Mouse (Mus musculus): ENCODE measurements around the gene Chrm5.
"Not testable (repeated sequence)": the region's sequence is repeated elsewhere in the genome, so short reads cannot be mapped to it uniquely, and the experiment has no call there.

The Chrm5 gene

DNA sequence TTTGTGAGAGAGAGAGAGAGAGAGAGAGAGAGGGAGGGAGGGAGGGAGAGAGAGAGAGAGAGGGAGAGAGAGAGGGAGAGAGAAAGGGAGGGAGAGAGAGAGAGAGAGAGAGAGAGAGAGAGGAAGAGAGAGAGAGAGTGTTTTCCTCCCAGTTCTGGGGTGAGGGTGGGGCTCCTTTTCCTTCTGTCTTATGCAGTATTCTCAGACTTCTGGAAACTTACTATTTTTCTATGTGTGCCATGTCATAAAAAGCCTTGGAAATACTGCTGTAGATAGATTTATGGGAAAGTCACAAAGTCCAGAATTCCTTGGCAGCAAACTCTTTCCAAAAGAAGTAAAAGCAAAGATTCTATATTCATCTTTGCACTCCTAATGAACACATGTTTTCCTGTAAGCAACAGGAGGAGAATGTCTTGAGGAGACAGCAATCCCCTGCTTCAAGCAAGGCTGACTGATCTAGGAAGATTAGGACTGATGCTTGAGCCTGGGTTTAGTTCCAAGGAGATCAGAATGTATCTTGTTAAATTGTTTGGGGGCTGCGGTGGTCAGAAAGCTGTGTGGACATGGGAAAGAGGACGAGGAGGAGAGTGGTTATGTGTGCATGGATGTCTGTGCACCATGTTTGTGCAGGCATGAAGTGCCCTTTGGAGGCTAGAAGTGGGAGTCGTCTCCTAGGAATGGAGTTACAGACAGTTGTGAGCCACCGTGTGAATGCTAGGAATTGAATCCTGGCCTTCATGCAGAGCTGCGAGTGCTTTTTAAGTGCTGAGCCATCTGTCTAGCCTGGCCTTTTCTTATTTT, 2.2 kb upstream of the Chrm5 start:
- in situ Hi-C loops (cut with MboI, MseI), result loop anchor here in 1 of 2 experiments (5.0 kb wide), 2 partner anchors 105 to 225 kb away; partner anchors contain the start of genes Katnbl1 and Nutm1

DNA sequence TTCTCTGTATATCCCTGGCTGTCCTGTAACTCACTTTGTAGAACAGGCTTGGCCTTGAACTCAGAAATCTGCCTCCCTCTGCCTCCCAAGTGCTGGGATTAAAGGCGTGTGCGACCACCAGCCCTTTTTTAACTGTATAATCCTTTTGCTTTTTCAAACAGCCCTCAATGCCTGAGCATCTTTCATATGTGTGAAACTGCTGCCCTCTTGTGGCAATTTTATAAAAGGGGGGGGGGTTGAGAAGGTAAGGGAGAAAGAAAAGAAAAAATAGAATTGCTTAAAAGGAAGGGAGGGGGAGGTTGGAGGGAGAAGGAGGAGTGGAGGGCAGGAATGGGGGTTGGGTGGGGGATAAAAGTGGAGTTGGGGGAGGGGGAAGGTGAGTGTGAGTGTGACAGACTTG, 995 bp upstream of the Chrm5 start:
- in situ Hi-C loops (cut with MboI, MseI), result loop anchor here in 1 of 2 experiments (5.0 kb wide), 2 partner anchors 104 to 224 kb away; partner anchors contain the start of genes Katnbl1 and Nutm1

DNA sequence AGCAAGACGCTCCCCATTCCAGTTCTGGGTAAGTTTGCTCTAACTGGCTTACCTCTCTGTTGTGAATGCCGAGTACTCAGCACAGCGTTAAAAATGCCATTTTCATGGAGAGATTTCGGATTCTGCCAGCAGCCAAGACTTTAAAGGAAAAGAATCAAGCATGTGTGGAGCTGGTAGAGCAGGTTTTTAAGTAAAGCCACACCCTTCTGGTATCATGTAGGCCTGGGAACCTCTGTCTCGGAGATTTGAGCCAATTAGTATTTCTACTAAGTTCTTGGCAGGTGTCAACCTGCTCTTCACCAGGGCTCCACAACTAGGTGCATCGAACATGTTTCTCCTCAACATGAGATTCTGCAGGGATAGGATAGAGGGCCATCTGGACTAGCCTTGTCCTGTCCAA, 4.0 kb downstream of the Chrm5 start:
- in situ Hi-C loops (cut with MboI, MseI), result no loop called here

DNA sequence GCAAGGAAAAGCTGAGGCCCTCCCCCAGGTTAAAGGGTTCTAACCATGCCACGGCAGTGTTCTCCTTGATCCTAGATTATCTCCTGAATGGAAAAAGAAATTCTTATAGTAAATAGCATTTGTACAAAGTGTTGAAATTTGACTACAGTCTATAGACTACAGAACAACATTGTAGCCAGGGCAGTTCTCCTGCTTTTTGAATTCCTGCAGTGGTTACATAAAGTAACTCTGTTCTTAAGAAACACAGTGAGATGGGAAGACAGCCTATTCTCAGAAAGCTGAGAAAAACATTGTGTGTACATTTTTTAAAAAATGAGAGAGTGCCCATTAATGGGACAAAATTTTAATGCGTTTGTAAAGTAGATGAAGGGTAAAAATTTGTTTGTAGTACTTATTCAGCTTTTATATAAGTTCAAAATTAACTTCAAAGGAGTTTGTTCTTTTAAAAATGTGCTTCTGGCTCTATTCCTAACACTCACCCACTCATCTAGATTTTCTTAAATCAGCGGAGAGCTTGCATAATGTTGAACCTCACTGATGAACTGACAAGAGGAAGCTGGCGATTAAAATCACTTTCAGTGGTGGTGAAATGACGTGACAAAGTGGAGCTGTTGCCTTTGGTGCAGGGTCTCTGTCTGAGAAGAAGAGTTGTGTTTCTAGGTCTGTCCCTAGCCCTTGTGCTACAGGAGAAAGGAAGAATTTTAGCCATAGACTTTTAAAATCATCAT, 5.4 kb downstream of the Chrm5 start:
- in situ Hi-C loops (cut with MboI, MseI), result loop anchor here in 1 of 2 experiments (25.0 kb wide), 1 partner anchor 213 kb away; the partner anchor contains the start of genes Gm21985, Nop10, Nutm1 and Slc12a6

DNA sequence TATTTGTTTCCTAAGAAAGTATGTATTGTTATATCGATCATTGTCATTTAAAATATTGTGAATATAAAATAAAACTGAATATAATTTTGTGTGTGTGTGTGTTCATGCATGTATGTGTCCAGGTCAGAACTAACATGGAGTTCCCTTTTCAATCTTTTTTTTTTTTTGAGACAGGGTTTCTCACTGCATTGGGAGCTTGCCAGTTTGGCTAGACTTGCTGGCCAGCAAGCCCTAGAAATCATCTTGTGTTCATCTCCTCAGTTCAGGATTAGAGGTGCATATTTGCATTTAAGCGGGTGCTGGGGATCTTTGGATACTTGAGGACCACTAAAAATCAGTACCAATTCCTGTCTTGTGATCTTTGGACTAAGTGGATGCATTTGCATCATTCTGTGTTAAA, 8.5 kb downstream of the Chrm5 start:
- in situ Hi-C loops (cut with MboI, MseI), result loop anchor here in 1 of 2 experiments (25.0 kb wide), 1 partner anchor 210 kb away; the partner anchor contains the start of genes Gm21985, Nop10, Nutm1 and Slc12a6

DNA sequence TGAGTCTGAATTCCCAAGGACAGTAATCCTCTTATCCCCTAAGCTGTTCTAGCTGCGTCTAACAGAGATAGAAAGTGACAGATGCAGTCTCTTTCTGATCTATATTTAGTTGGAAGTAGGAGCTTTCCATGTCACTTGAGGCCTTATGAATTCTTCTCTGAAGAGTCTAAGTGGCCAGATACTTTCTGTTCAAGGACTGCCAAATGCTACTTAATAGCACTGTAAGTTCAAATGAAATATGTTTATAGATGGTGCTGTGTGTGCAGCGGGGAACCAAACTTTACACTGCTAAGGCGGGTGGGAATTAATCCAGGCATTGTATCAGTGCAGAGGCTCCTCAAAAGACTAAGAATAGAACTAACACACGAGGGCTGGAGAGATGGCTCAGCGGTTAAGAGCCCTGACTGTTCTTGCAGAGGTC, 9.6 kb downstream of the Chrm5 start:
- in situ Hi-C loops (cut with MboI, MseI), result loop anchor here in 1 of 2 experiments (25.0 kb wide), 1 partner anchor 209 kb away; the partner anchor contains the start of genes Gm21985, Nop10, Nutm1 and Slc12a6

DNA sequence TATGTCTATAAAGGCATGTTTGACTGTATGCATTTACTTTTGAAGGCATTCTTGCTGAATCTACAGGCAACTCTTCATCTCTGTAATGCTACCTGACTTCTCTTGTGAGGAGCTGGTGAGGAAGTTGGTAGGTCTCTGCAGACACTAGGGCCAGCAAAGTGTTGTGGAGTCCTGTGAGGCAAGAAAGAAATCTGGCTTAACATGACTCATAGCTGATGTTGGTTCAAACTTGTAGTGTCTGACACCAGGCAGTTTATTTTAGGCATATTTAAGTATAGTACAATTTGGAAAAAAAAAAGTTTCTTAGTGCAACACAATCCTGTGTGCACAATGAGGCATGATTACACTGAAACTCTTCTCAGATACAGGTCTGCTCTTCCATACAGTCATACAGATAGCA, 11.0 kb downstream of the Chrm5 start:
- in situ Hi-C loops (cut with MboI, MseI), result loop anchor here in 1 of 2 experiments (10.0 to 25.0 kb wide), 2 partner anchors 207 to 265 kb away; partner anchors contain the start of genes Gm21985, Nop10, Nutm1 and Slc12a6

DNA sequence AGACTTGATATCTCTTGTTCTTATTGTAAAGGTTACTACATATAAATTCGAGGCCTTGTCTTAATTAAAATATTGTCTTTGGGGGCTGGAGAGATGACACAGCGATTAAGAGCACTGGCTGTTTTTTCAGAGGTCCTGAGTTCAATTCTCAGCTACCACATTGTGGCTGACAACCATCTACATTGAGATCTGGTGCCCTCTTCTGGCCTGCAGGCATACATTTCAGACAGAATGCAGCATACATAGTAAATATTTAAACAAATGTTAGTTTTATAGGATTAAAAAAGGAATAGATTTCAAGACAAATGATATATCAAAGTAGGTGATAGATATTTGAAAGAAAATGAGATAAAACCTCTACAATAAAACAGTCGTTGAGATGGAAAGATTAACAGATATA, 20.0 kb downstream of the Chrm5 start:
- in situ Hi-C loops (cut with MboI, MseI), result loop anchor here in 1 of 2 experiments (10.0 to 25.0 kb wide), 2 partner anchors 198 to 256 kb away; partner anchors contain the start of genes Gm21985, Nop10, Nutm1 and Slc12a6

DNA sequence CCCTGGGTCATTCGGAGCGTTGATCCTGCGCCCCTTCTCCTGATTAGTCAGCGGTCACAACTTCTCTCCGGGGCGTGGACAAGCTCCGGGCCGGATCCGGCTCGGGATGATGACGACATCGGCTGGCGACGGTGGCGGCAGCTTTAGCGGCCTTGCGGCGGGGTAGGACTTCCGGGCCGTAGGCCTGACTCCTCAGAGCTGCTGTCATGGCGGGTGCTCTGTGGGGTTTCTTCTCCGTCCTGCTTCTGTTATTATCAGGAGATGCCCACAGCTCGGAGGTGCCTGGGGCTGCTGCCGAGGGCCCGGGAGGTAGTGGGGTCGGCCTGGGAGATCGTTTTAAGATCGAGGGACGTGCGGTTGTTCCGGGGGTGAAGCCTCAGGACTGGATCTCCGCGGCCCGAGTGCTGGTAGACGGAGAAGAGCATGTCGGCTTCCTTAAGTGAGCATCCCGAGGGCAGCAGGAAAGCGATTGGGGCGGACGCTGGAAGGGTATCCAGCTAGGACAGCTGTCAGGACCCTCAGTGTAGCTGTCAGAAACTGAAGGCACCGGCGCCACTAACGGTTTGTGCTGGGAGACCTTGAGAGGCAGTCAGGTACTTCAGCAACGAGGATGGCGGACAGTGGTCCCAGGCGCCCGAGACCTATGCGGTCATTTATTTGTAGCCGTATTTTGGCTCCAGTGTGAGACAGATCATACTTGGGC, 25.6 kb downstream of the Chrm5 start, which contains the start of gene Emc7:
TSS of gene Emc7 (plus strand) at position 136 of the 703 bp plus-strand sequence.
- in situ Hi-C loops (cut with MboI, MseI), result loop anchor here (5.0 to 25.0 kb wide), 2 partner anchors 83 to 193 kb away; partner anchors contain the start of genes Gm21985 (in 1 of the 2), Nop10 (in 1 of the 2), Nutm1 (in 1 of the 2) and Slc12a6 (in 1 of the 2)

DNA sequence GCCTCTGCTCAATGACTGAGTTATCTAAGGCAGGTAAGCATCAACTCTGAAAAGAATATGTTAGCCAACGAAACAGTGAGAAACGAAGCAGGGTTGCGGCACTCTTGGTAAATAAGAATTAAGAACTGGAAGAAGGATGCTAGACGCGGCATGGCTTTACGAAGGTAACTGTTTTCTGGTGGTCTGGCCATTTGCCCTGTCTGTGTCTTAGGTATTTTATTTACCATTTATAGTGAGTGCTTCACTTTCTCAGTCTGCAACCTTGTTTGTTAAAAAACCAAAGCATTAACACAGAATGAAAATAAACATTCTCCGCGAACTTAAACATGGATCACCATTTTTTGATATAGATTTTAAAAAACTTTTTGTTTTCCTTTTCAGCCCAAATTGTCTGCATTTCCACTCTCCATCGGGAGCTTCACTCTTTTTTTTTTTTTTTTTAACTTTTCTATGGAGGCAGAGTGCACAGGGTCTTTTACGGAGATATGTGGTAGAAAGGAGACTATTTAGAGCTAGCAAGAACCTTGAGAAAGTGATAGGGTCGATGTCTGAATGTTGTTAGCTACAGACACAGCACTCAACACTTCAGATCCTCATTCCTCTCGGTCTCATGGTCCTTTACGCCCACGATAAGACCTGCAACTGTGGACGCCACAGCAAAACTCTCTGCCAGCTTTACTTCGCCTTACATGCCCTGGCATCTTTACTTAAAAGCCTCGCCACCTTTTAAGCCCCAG, 26.3 kb downstream of the Chrm5 start:
- in situ Hi-C loops (cut with MboI, MseI), result loop anchor here (5.0 to 25.0 kb wide), 2 partner anchors 82 to 192 kb away; partner anchors contain the start of genes Gm21985 (in 1 of the 2), Nop10 (in 1 of the 2), Nutm1 (in 1 of the 2) and Slc12a6 (in 1 of the 2)

DNA sequence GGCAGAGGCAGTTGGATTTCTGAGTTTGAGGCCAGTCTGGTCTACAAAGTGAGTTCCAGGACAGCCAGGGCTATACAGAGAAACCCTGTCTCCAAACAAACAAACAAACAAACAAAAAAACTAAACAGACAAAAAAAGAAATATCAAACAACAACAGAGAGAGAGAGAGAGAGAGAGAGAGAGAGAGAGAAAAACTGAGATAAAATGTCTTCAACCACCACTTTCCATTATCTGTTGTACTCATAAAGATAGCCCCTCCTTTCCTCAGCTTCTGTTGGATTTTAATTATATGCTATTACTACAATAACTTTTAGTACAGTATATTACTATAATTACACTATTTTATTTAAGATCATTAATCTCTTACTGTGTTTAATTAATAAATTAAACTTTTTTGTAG, 28.1 kb downstream of the Chrm5 start:
- in situ Hi-C loops (cut with MboI, MseI), result loop anchor here (5.0 to 25.0 kb wide), 2 partner anchors 80 to 190 kb away; partner anchors contain the start of genes Gm21985 (in 1 of the 2), Nop10 (in 1 of the 2), Nutm1 (in 1 of the 2) and Slc12a6 (in 1 of the 2)

DNA sequence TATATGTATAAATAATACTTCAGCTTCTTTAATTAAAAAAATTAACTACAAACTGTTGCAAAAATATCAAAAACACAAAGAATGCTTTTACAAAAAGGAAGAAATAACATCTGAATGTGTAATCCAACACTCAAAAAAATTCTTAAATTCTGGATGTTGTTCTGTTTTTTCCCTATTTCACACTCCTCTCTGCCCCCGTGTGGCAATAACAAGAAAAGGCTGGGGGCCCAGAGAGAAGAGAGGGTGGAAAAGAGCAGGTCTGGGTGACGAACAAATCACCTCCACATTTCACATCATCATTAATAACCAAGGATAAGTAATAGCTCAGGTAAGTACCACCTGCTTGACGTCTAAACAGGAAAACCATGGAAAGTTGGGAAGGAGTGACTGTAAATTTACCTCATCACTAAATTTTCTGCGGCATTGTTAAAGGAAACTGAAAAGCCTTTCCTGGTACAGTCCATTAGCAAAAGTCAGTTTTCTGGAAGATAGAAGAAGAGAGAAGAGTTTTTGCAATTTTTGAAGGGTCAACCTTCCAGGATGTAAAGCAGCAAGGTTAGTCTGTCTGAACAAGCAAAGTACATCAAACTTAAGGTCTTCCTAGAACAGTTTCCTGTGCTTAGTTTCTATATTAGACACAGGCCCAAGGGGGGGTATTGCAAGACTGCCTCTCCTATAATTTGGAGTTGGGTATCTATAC, 30.8 kb downstream of the Chrm5 start:
- in situ Hi-C loops (cut with MboI, MseI), result loop anchor here (5.0 to 25.0 kb wide), 2 partner anchors 77 to 187 kb away; partner anchors contain the start of genes Gm21985 (in 1 of the 2), Nop10 (in 1 of the 2), Nutm1 (in 1 of the 2) and Slc12a6 (in 1 of the 2)

DNA sequence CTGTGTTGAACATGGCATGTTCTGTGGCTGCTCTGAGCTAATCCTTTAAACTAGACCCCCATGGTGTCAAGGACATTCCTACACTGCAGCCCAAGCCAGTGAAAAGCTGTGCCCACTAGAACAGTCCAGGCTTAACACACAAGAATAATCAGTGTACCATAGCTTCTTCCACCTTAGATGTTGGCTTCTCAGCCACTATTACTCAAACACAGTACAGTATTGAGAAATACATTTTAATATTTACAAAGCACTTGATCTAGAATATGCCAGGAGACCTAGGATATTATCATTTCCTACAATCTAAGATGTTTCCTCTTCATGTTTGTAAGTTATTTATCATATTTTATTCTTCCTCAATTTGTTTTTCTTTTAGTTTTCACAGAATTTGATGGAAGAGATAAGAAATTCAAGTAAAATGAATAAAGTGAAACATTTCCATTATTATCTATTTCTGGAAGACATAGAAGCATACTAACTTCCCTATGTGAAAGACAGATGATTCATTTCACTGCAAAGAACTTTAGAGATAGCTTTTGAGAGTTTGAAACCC, 32.0 kb downstream of the Chrm5 start:
- in situ Hi-C loops (cut with MboI, MseI), result no loop called here

DNA sequence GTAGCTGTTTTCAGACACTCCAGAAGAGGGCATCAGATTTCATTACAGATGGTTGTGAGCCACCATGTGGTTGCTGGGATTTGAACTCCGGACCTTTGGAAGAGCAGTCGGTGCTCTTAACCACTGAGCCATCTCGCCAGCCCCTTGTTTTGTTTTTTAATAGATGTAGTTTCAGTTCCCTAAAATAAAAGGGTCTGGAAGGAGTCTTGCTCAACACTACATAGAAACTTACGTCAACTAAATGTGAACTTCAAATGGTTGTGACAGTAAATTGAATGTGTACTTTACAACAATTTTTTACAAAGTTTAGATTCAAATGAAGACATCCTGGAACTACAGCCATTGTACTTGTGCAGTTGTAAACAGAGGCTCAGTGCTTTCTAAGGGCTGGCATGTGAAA, 32.5 kb downstream of the Chrm5 start:
- in situ Hi-C loops (cut with MboI, MseI), result not testable (repeated sequence)

DNA sequence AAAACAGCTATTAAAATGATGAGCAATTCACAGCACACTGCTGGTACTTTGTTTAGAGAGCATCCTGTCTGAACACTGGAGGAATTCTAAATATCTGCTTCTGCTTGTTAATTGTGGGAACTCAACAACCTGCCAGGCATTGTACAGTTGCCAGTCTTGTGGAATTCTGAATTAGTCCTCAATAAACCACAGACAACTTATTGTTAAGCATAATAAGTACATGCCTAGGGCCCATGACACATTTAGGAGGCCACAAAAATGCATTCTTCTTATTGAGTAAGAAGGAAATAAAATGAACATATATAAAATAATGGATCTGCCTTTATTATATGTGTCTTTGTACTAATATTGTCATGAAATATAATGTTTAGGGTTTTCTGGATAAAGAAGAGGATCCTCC, 35.1 kb downstream of the Chrm5 start:
- in situ Hi-C loops (cut with MboI, MseI), result no loop called here

DNA sequence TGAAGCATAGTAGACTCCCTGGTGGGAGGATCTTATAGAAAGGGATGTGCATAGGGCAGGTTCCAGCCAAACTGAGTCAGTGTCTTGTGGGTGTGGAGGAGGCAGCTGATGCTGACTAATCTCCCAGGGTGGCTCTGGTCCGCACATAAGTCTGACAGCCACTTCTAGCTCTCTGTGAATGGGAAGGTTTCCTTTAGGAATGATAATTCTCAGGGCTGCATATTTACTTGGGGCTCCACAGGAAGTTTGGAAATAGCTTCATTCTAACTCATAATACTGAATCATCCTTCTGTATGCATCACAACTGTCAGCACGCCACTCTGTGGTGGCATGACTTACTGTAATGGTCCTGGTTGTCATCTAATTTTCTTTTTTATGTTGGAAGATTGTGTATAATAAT, 37.1 kb downstream of the Chrm5 start:
- in situ Hi-C loops (cut with MboI, MseI), result loop anchor here in 1 of 2 experiments (5.0 kb wide), 1 partner anchor 41 kb away; no protein-coding TSS in a partner anchor

DNA sequence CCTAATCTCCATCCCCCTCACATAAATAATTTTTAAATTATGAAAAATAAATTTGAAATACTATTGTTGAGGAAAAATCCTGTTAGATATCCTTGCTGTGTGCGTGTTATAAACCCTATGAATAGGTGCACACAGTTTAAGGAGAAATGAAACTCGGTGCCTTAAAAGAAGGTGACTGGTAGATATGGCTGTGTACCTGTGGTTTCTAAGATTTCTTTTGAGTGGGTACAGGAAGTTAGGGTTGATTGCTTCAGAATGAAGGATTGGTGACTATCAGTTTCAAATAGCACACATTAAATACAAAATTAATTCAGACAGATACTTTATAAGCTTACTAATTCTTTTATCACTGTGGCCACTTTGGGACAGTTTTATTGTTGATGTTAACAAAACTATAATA, 43.0 kb downstream of the Chrm5 start:
- in situ Hi-C loops (cut with MboI, MseI), result no loop called here

DNA sequence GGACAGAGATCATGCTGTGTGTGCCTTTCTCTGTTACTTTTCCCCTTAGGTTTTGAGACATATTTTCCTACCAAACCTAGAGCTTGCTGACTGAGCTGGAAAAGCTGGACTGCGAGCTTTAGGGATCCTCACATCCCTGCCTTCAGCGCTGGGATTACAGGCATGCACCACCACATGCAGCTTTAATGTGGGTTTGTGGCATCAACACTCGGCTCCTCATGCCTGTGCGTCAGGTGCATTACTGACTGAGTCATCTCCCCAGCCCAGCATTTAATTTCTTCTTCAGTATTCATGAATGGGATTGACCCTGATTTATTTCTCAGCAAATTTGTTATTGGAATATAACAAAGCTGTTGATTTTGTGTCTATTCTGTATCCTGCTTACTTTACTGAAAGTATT, 44.3 kb downstream of the Chrm5 start:
- in situ Hi-C loops (cut with MboI, MseI), result no loop called here

DNA sequence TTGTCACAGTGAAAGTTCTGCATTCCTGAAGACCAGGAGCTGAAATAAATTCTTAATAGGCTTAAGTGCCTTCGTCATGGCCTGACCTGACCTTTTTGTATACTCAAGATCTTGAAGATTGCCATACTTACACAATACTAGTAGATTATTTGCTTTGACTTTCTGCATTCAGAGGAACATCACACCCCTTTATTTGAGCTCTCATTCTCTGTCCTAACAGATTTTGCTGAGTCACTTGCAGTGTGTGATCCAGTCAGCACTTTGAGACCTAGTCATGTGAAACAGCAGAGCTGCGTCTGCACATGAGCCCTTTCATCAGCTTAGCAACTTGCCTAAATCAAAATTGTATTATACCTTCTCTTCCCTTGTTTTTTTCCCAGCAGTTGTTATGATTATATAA, 47.2 kb downstream of the Chrm5 start:
- in situ Hi-C loops (cut with MboI, MseI), result no loop called here
